Mouse (Mus musculus) ES-Bruce4 (cell line): ENCODE results near the gene Ikbip.

Source experiments
- CTCF ChIP-seq: IDR thresholded peaks from one replicate; pipeline ENCODE4 v1.8.1; 2011; ENCODE audit warnings: low read depth, low read length
- EP300 ChIP-seq: IDR thresholded peaks from 2 replicates; pipeline ENCODE4 v1.6.1; 2011; ENCODE audit warnings: low read depth, low read length; ENCODE audit not compliant: insufficient read depth
- POLR2A ChIP-seq: IDR thresholded peaks from one replicate; pipeline ENCODE4 v1.8.1; 2011; ENCODE audit warnings: low read length; ENCODE audit not compliant: insufficient read depth

GRCm38 (mm10) chr10:91052734-91053133 lies 30.0 kb upstream of the Ikbip start:
- no peak for TF ChIP-seq POLR2A
- no peak for TF ChIP-seq CTCF
- TF ChIP-seq EP300, result no peak
